Mouse (Mus musculus) CH12.LX (cell line): Measurements from ENCODE around the gene Tgfb2.

Source experiments
- CTCF ChIP-seq, 2 experiments: IDR thresholded peaks in 1 of 2; conservative IDR thresholded peaks in 1 of 2; 2 replicates each; pipeline ENCODE4 v1.5.1; 2011 to 2012; ENCODE audit warnings: low read depth in 2 of 2, low read length in 2 of 2, improper control_type of control experiment in 1 of 2, inconsistent platforms in 1 of 2, mild to moderate bottlenecking in 1 of 2, moderate library complexity in 1 of 2
- MAX ChIP-seq: IDR thresholded peaks from 2 replicates; pipeline ENCODE4 v1.6.1; 2011; ENCODE audit warnings: low read length, improper control_type of control experiment
- NRF1 ChIP-seq: IDR thresholded peaks from 2 replicates; pipeline ENCODE4 v1.6.1; 2014; ENCODE audit warnings: low read depth, mild to moderate bottlenecking, inconsistent platforms, low read length, improper control_type of control experiment, moderate library complexity
- RCOR1 ChIP-seq: conservative IDR thresholded peaks from 2 replicates; pipeline ENCODE4 v1.6.1; 2012; ENCODE audit warnings: low read depth, mild to moderate bottlenecking, inconsistent platforms, low read length, improper control_type of control experiment

- TF ChIP-seq MAX (no peak), CTCF (conservative IDR thresholded peaks at IDR 0.05 in 1 of 2, IDR thresholded peaks at IDR 0.05 in 1 of 2; ENCODE audit: low read depth in 2 of 2, low read length in 2 of 2) (no peak), NRF1 (no peak), RCOR1 (no peak)
Observed at GRCm38 (mm10) chr1:186663412-186663811, 42.4 kb downstream of the Tgfb2 start.
